Mouse (Mus musculus): ENCODE results near the gene Btbd9. TPM values are rescaled to one million over a fixed set of nuclear protein-coding genes. Genes with fewer than 3 reads are reported as not detected.
"Not testable (repeated sequence)": the region's sequence is repeated elsewhere in the genome, so short reads cannot be mapped to it uniquely, and the experiment has no call there.

The Btbd9 gene
- polyA plus RNA-seq, 1 experiment from 2014 or later: 63.1 TPM

GRCm38 (mm10) chr17:30533098-30533497 lies 43.2 kb downstream of the Btbd9 start:
- 97% methylated on average over 2 of the region's 2 CpGs for WGBS
- Histone ChIP-seq H3K4me3 (ENCODE audit: low read depth, low read length) (no peak overlapping the region), H3K36me3 (ENCODE audit: control insufficient read depth, insufficient read depth, low read length) (no peaks in the 10 kb centered on the region; the same call in 1 of the 2 replicates), H3K4me1 (ENCODE audit: control insufficient read depth, insufficient read depth, low read length) (no peaks in the 10 kb centered on the region), H3K9ac (replicated peaks; ENCODE audit: low read depth, low read length) (no peak overlapping the region), H3K9me3 (ENCODE audit: control insufficient read depth, low read depth, low read length) (no peaks in the 10 kb centered on the region), H3K27ac (ENCODE audit: low read length) (no peak overlapping the region), H3K4me2 (replicated peaks; ENCODE audit: low read depth, low read length) (no peak overlapping the region), H3K27me3 (ENCODE audit: control insufficient read depth, insufficient read depth, low read length) (no peaks in the 10 kb centered on the region)
- ATAC-seq (ENCODE audit: insufficient number of reproducible peaks, insufficient read depth, low FRiP score, low read depth): no peak

DNA sequence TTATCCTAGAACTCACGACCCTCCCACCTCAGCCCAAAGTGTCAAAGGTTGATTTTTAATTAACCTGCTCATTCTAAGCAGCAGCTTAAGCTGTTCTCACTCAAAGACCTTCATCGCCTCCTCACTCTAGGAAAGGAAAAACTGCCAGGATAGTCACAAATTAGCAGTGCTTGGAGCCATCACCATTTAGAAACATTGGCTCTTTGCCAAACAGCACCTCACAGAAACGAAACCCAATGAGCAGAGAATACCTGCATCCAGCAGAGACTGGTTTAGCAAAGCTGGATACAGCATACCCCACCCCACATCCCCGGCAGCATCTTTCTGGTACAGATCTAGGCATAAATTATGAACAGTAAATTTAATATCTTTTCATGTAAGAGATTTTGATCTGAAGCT lies 45.7 kb downstream of the Btbd9 start:
- no peaks in the 10 kb centered on the region for H3K27me3 ChIP-seq (ENCODE audit: control insufficient read depth, insufficient read depth, low read length)
- no peak overlapping the region for H3K9ac ChIP-seq (replicated peaks; ENCODE audit: low read depth, low read length)
- no peak overlapping the region for H3K4me2 ChIP-seq (replicated peaks; ENCODE audit: low read depth, low read length)
- H3K36me3 ChIP-seq (ENCODE audit: control insufficient read depth, insufficient read depth, low read length): no peaks in the 10 kb centered on the region; the same call in 1 of the 2 replicates
- peaks cover 3% of the 10 kb centered on the region; the same call in 1 of the 2 replicates for H3K4me1 ChIP-seq (ENCODE audit: control insufficient read depth, insufficient read depth, low read length)
- ATAC-seq (ENCODE audit: insufficient number of reproducible peaks, insufficient read depth, low FRiP score, low read depth): no peak
- H3K9me3 ChIP-seq (ENCODE audit: control insufficient read depth, low read depth, low read length): no peaks in the 10 kb centered on the region
- H3K4me3 ChIP-seq (ENCODE audit: low read depth, low read length): no peak overlapping the region
- 51% methylated on average over 4 of the region's 4 CpGs for WGBS
- no peak overlapping the region for H3K27ac ChIP-seq (ENCODE audit: low read length)

GRCm38 (mm10) chr17:30529632-30530541 lies 46.4 kb downstream of the Btbd9 start:
- Histone ChIP-seq H3K4me1 (ENCODE audit: control insufficient read depth, insufficient read depth, low read length) (peaks cover 6% of the 10 kb centered on the region; the same call in 1 of the 2 replicates), H3K9ac (replicated peaks; ENCODE audit: low read depth, low read length) (no peak overlapping the region), H3K36me3 (ENCODE audit: control insufficient read depth, insufficient read depth, low read length) (no peaks in the 10 kb centered on the region; the same call in 1 of the 2 replicates), H3K9me3 (ENCODE audit: control insufficient read depth, low read depth, low read length) (no peaks in the 10 kb centered on the region), H3K4me3 (ENCODE audit: low read depth, low read length) (no peak overlapping the region), H3K27me3 (ENCODE audit: control insufficient read depth, insufficient read depth, low read length) (no peaks in the 10 kb centered on the region), H3K27ac (ENCODE audit: low read length) (no peak overlapping the region), H3K4me2 (replicated peaks; ENCODE audit: low read depth, low read length) (no peak overlapping the region)
- 71% methylated on average over 12 of the region's 12 CpGs for WGBS
- ATAC-seq (ENCODE audit: insufficient number of reproducible peaks, insufficient read depth, low FRiP score, low read depth): no peak

GRCm38 (mm10) chr17:30525405-30526295 lies 50.6 kb downstream of the Btbd9 start:
- Histone ChIP-seq H3K36me3 (ENCODE audit: control insufficient read depth, insufficient read depth, low read length) (no peaks in the 10 kb centered on the region), H3K27ac (ENCODE audit: low read length) (peak overlapping the region; percentile 33; the same call in 1 of the 2 replicates), H3K4me2 (replicated peaks; ENCODE audit: low read depth, low read length) (no peak overlapping the region), H3K9ac (replicated peaks; ENCODE audit: low read depth, low read length) (no peak overlapping the region), H3K4me3 (ENCODE audit: low read depth, low read length) (no peak overlapping the region), H3K9me3 (ENCODE audit: control insufficient read depth, low read depth, low read length) (no peaks in the 10 kb centered on the region), H3K27me3 (ENCODE audit: control insufficient read depth, insufficient read depth, low read length) (no peaks in the 10 kb centered on the region), H3K4me1 (ENCODE audit: control insufficient read depth, insufficient read depth, low read length) (peaks cover 6% of the 10 kb centered on the region; the same call in 1 of the 2 replicates)
- no peak for ATAC-seq (ENCODE audit: insufficient number of reproducible peaks, insufficient read depth, low FRiP score, low read depth)
- WGBS: 24% methylated on average over 6 of the region's 6 CpGs

- Histone ChIP-seq H3K27ac (ENCODE audit: low read length) (no peak overlapping the region), H3K4me3 (ENCODE audit: low read depth, low read length) (no peak overlapping the region)
Measured at GRCm38 (mm10) chr17:30524451-30524850, 51.8 kb downstream of the Btbd9 start.

DNA sequence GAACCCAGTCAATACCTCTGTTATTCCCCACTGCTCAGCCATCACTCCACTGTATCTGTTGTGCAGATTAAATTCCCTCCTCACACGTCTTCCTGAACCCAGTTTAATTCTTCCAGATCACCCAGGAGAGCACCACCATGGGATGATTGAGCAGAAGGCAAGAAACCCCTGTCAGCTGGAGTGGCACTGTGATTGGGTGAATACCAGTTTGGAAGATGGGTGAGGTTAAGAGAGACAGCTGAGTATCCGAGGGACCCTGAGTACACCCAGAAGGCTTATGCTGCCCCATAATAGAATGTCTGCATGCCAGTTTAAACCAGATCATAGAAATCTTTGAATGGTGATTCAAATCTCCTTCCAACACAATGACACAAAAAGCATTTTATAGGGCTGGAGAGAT lies 52.5 kb downstream of the Btbd9 start:
- no peak for ATAC-seq (ENCODE audit: insufficient number of reproducible peaks, insufficient read depth, low FRiP score, low read depth)
- no peak overlapping the region for H3K4me2 ChIP-seq (replicated peaks; ENCODE audit: low read depth, low read length)
- 86% methylated on average over 2 of the region's 2 CpGs for WGBS
- H3K36me3 ChIP-seq (ENCODE audit: control insufficient read depth, insufficient read depth, low read length): no peaks in the 10 kb centered on the region
- no peak overlapping the region for H3K9ac ChIP-seq (replicated peaks; ENCODE audit: low read depth, low read length)
- no peaks in the 10 kb centered on the region for H3K27me3 ChIP-seq (ENCODE audit: control insufficient read depth, insufficient read depth, low read length)
- no peak overlapping the region for H3K27ac ChIP-seq (ENCODE audit: low read length)
- H3K4me1 ChIP-seq (ENCODE audit: control insufficient read depth, insufficient read depth, low read length): peaks cover 6% of the 10 kb centered on the region; the same call in 1 of the 2 replicates
- no peaks in the 10 kb centered on the region for H3K9me3 ChIP-seq (ENCODE audit: control insufficient read depth, low read depth, low read length)
- H3K4me3 ChIP-seq (ENCODE audit: low read depth, low read length): no peak overlapping the region

More at GRCm38 (mm10) chr17:30524451-30524850, 51.8 kb downstream of the Btbd9 start:
- Histone ChIP-seq H3K4me2 (replicated peaks; ENCODE audit: low read depth, low read length) (no peak overlapping the region), H3K9ac (replicated peaks; ENCODE audit: low read depth, low read length) (no peak overlapping the region), H3K9me3 (ENCODE audit: control insufficient read depth, low read depth, low read length) (no peaks in the 10 kb centered on the region), H3K36me3 (ENCODE audit: control insufficient read depth, insufficient read depth, low read length) (no peaks in the 10 kb centered on the region), H3K27me3 (ENCODE audit: control insufficient read depth, insufficient read depth, low read length) (no peaks in the 10 kb centered on the region), H3K4me1 (ENCODE audit: control insufficient read depth, insufficient read depth, low read length) (peaks cover 6% of the 10 kb centered on the region; the same call in 1 of the 2 replicates)
- no peak for ATAC-seq (ENCODE audit: insufficient number of reproducible peaks, insufficient read depth, low FRiP score, low read depth)
- 80% methylated on average over 7 of the region's 7 CpGs for WGBS

DNA sequence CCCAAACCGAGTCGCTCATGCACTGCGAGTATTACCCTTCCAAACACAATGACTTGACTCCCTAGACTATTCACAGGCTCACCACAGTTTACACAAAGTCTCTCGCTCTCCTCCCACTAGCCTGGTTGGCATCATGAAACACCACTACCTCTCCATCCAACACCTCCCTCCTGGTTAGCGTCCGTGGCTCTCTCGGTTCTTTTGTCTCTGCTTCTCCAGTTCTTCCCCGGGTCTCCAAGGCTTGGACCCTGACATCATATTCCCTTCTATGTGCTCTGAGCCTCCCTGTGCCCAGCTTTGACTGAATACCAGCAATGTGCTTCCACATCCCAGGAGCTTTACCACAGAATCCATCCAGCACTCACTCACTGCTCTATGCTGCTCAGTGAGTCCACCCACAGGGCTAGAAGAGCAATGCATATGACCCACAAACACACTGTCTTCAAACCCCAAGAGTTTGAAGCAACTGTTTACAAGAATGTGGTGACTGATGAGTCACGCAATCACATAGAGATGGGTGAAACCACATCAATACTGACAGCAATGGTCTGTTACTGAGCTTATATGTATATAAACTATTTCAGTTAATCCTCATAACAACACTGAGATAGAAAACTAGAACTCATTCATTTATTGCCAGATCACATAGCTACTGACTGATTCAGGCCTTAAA lies 53.7 kb downstream of the Btbd9 start:
- no peak overlapping the region for H3K9ac ChIP-seq (replicated peaks; ENCODE audit: low read depth, low read length)
- H3K27ac ChIP-seq (ENCODE audit: low read length): no peak overlapping the region
- H3K4me2 ChIP-seq (replicated peaks; ENCODE audit: low read depth, low read length): no peak overlapping the region
- ATAC-seq (ENCODE audit: insufficient number of reproducible peaks, insufficient read depth, low FRiP score, low read depth): no peak
- H3K27me3 ChIP-seq (ENCODE audit: control insufficient read depth, insufficient read depth, low read length): no peaks in the 10 kb centered on the region
- H3K36me3 ChIP-seq (ENCODE audit: control insufficient read depth, insufficient read depth, low read length): no peaks in the 10 kb centered on the region
- 91% methylated on average over 9 of the region's 9 CpGs for WGBS
- H3K9me3 ChIP-seq (ENCODE audit: control insufficient read depth, low read depth, low read length): no peaks in the 10 kb centered on the region
- H3K4me1 ChIP-seq (ENCODE audit: control insufficient read depth, insufficient read depth, low read length): peaks cover 6% of the 10 kb centered on the region; the same call in 1 of the 2 replicates
- no peak overlapping the region for H3K4me3 ChIP-seq (ENCODE audit: low read depth, low read length)

- not testable (repeated sequence) for H3K9ac ChIP-seq (replicated peaks; ENCODE audit: low read depth, low read length); H3K36me3 ChIP-seq (ENCODE audit: control insufficient read depth, insufficient read depth, low read length); H3K4me2 ChIP-seq (replicated peaks; ENCODE audit: low read depth, low read length); H3K27ac ChIP-seq (ENCODE audit: low read length); ATAC-seq (ENCODE audit: insufficient number of reproducible peaks, insufficient read depth, low FRiP score, low read depth); H3K4me1 ChIP-seq (ENCODE audit: control insufficient read depth, insufficient read depth, low read length); H3K9me3 ChIP-seq (ENCODE audit: control insufficient read depth, low read depth, low read length); H3K4me3 ChIP-seq (ENCODE audit: low read depth, low read length); H3K27me3 ChIP-seq (ENCODE audit: control insufficient read depth, insufficient read depth, low read length)
- 75% methylated on average over 2 of the region's 2 CpGs for WGBS
Measured at GRCm38 (mm10) chr17:30519172-30519512, 57.1 kb downstream of the Btbd9 start.

Data from stomach, embryonic 14.5 days (tissue).